Mouse (Mus musculus) megakaryocyte, embryonic 14.5 days (primary cell): ENCODE measurements at regions not wholly inside any gene's neighbourhood (a gene's known extent, or its start where the extent isn't known, plus 50 kb on each side); places are given as distances from the start of the nearest gene placed in this dataset.

Experiments
- FLI1 ChIP-seq: IDR thresholded peaks from 2 replicates; pipeline ENCODE4 v1.6.1; 2012; ENCODE audit warnings: low read length, inconsistent platforms, mixed read lengths
- GATA1 ChIP-seq: IDR thresholded peaks from 3 replicates; pipeline ENCODE4 v1.6.1; 2012; ENCODE audit warnings: mixed read lengths, low read length, inconsistent platforms, borderline replicate concordance

DNA sequence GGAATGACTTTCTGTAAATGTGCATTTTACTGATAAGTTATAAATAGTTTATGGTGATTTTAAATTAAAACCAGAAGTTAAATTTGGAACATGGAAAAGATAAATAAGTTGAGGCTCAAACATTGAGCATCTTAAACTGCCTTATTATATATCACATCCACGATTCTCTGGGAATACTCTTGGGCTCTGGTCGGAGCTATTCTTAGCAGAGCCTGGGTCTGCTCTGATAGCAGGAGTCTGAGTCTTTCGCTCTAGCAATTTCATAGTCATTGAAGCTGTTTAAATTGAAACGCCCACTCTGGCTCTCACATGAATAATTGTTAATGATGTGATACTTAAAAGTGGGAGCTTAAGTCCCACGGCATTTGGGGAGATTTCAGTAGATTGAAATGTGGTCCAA, 208.0 kb downstream of the Papss1 start:
- TF ChIP-seq GATA1 (no peak), FLI1 (no peak)
